Mouse (Mus musculus) lung, adult 10 weeks (tissue): ENCODE measurements around the gene Prame. TPM values are rescaled to one million over a fixed set of nuclear protein-coding genes. Genes with fewer than 3 reads are reported as not detected.

Source experiments
- polyA plus RNA-seq: library from polyadenylated mRNA; stranded (reverse); fragments of 350-450 nt; fragmentation: Illumina TruSeq; extraction: RNeasy Lipid Tissue Mini Kit (QIAGEN cat#74804); gene quantifications from one replicate; pipeline ENCODE4 v1.2.3, GENCODE M21; 2014; ENCODE audit warnings: low read depth, low replicate concordance; ENCODE audit not compliant: insufficient read depth

Gene Prame
- not detected for polyA plus RNA-seq

GRCm38 (mm10) chrX:135627605-135628004 is at the start of gene Prame:
Gene Prame (minus strand): TSS chrX:135627705.

GRCm38 (mm10) chrX:135598677-135599076 is 28.8 kb downstream of the Prame start, which contains the start of gene Nxf7:
Gene Nxf7 (minus strand): TSS chrX:135598777.

Other genes with a start within 250 kb of the Prame start
- gene Gm7903, start 193.9 kb downstream of the Prame start, polyA plus RNA-seq = not detected
- gene AV320801, start 133.1 kb downstream of the Prame start, polyA plus RNA-seq = not detected
- gene Nxf7, start 28.9 kb downstream of the Prame start, polyA plus RNA-seq = 0.27 TPM
- gene Tcp11x2, start 66.1 kb upstream of the Prame start, polyA plus RNA-seq = not detected
- gene Tmsb15a, start 97.6 kb upstream of the Prame start, polyA plus RNA-seq = not detected
- gene Armcx5, start 115.0 kb upstream of the Prame start, polyA plus RNA-seq = 2.8 TPM
- gene Gprasp1, start 115.0 kb upstream of the Prame start, polyA plus RNA-seq = 9.2 TPM
- gene Bhlhb9, start 169.9 kb upstream of the Prame start, polyA plus RNA-seq = 5.2 TPM
- 0.95 TPM for gene Gprasp2, start 211.3 kb upstream of the Prame start, polyA plus RNA-seq